ENCODE assay signal across 8 mouse cellular contexts in genomic region chr13:45576185-45576584, GRCm38 (mm10).
DNase-seq lines count a peak whose midpoint lies in the region; ATAC-seq lines count a peak whose summit lies in the region.

No protein-coding gene starts in this region.

- peak; percentile 95 for DNase-seq in 3T3-L1 (ENCODE audit: low read depth, low spot score)
- DNase-seq in adrenal gland, postnatal 25 days, result peak; percentile 47
- peak; percentile 35 for DNase-seq in ovary, postnatal 36 days (ENCODE audit: low spot score)
- DNase-seq in midbrain, embryonic 10.5 days (ENCODE audit: low spot score), result no peak

- H3K27ac ChIP-seq in heart, embryonic 12.5 days (ENCODE audit: poor library complexity, severe bottlenecking), result peak overlapping the region; percentile 76
- H3K27ac ChIP-seq in kidney, embryonic 15.5 days, result peak overlapping the region; percentile 91
- no peak overlapping the region for H3K27ac ChIP-seq in midbrain, embryonic 10.5 days (replicated peaks)
- no peak overlapping the region; the same call in 1 of the 2 replicates for H3K27ac ChIP-seq in forebrain, embryonic 16.5 days (ENCODE audit: low read length)
- H3K27ac ChIP-seq in midbrain, embryonic 16.5 days (ENCODE audit: low read length), result no peak overlapping the region

- H3K36me3 ChIP-seq in heart, embryonic 12.5 days, result no peaks in the 10 kb centered on the region
- H3K36me3 ChIP-seq in kidney, embryonic 15.5 days, result no peaks in the 10 kb centered on the region
- H3K36me3 ChIP-seq in midbrain, embryonic 10.5 days, result no peaks in the 10 kb centered on the region
- no peaks in the 10 kb centered on the region for H3K36me3 ChIP-seq in forebrain, embryonic 16.5 days (ENCODE audit: control insufficient read depth, insufficient read depth)
- H3K36me3 ChIP-seq in midbrain, embryonic 16.5 days (ENCODE audit: control insufficient read depth, insufficient read depth, low read length), result no peaks in the 10 kb centered on the region

- peaks cover 34% of the 10 kb centered on the region for H3K4me1 ChIP-seq in heart, embryonic 12.5 days (replicated peaks)
- H3K4me1 ChIP-seq in kidney, embryonic 15.5 days, result peaks cover 52% of the 10 kb centered on the region
- peaks cover 4% of the 10 kb centered on the region; the same call in 1 of the 2 replicates for H3K4me1 ChIP-seq in midbrain, embryonic 10.5 days
- peaks cover 6% of the 10 kb centered on the region; the same call in 1 of the 2 replicates for H3K4me1 ChIP-seq in forebrain, embryonic 16.5 days (replicated peaks; ENCODE audit: control insufficient read depth, insufficient read depth, low read length)
- peaks cover 9% of the 10 kb centered on the region for H3K4me1 ChIP-seq in midbrain, embryonic 16.5 days (ENCODE audit: control insufficient read depth, insufficient read depth, low read length)

- 0 out of 2 replicates have a peak overlapping the region, but pooled peaks have one; percentile 50 for H3K9ac ChIP-seq in heart, embryonic 12.5 days
- H3K9ac ChIP-seq in kidney, embryonic 15.5 days, result no peak overlapping the region
- no peak overlapping the region for H3K9ac ChIP-seq in forebrain, embryonic 16.5 days (replicated peaks; ENCODE audit: low read depth, low read length)
- H3K9ac ChIP-seq in midbrain, embryonic 16.5 days (ENCODE audit: low read depth, low read length), result no peak overlapping the region

- H3K27me3 ChIP-seq in heart, embryonic 12.5 days (replicated peaks), result no peaks in the 10 kb centered on the region
- no peaks in the 10 kb centered on the region for H3K27me3 ChIP-seq in kidney, embryonic 15.5 days
- H3K27me3 ChIP-seq in midbrain, embryonic 10.5 days (ENCODE audit: low read depth, poor library complexity, severe bottlenecking), result no peaks in the 10 kb centered on the region
- no peaks in the 10 kb centered on the region for H3K27me3 ChIP-seq in forebrain, embryonic 16.5 days (replicated peaks; ENCODE audit: control insufficient read depth, insufficient read depth, low read length)
- no peaks in the 10 kb centered on the region for H3K27me3 ChIP-seq in midbrain, embryonic 16.5 days (ENCODE audit: control insufficient read depth, insufficient read depth, low read depth, low read length)

- 0 out of 2 replicates have a peak overlapping the region, but pooled peaks have one; percentile 9 for H3K4me2 ChIP-seq in heart, embryonic 12.5 days
- H3K4me2 ChIP-seq in kidney, embryonic 15.5 days, result no peak overlapping the region
- H3K4me2 ChIP-seq in forebrain, embryonic 16.5 days (ENCODE audit: low read length), result no peak overlapping the region
- H3K4me2 ChIP-seq in midbrain, embryonic 16.5 days (ENCODE audit: low read length), result no peak overlapping the region

- no peaks in the 10 kb centered on the region for H3K9me3 ChIP-seq in heart, embryonic 12.5 days (replicated peaks)
- H3K9me3 ChIP-seq in kidney, embryonic 15.5 days (replicated peaks), result no peaks in the 10 kb centered on the region
- H3K9me3 ChIP-seq in midbrain, embryonic 10.5 days (replicated peaks), result no peaks in the 10 kb centered on the region
- no peaks in the 10 kb centered on the region for H3K9me3 ChIP-seq in forebrain, embryonic 16.5 days (ENCODE audit: control insufficient read depth, low read length)
- no peaks in the 10 kb centered on the region for H3K9me3 ChIP-seq in midbrain, embryonic 16.5 days (replicated peaks; ENCODE audit: control insufficient read depth, low read length, poor library complexity, severe bottlenecking)

- ATAC-seq in heart, embryonic 12.5 days (ENCODE audit: insufficient number of reproducible peaks, low FRiP score), result peak; percentile 79
- ATAC-seq in kidney, embryonic 15.5 days (replicated peaks; ENCODE audit: low FRiP score), result peak; percentile 46
- ATAC-seq in forebrain, embryonic 16.5 days, result no peak
- no peak for ATAC-seq in midbrain, embryonic 16.5 days

- 43% methylated on average over 4 of the region's 4 CpGs for WGBS in heart, embryonic 12.5 days
- WGBS in kidney, embryonic 15.5 days, result 56% methylated on average over 4 of the region's 4 CpGs
- WGBS in midbrain, embryonic 10.5 days, result 83% methylated on average over 4 of the region's 4 CpGs
- 91% methylated on average over 4 of the region's 4 CpGs for WGBS in forebrain, embryonic 16.5 days
- WGBS in midbrain, embryonic 16.5 days, result 79% methylated on average over 4 of the region's 4 CpGs

- no peak overlapping the region for H3K4me3 ChIP-seq in heart, embryonic 12.5 days
- H3K4me3 ChIP-seq in kidney, embryonic 15.5 days (replicated peaks), result no peak overlapping the region
- H3K4me3 ChIP-seq in midbrain, embryonic 10.5 days, result no peak overlapping the region
- no peak overlapping the region for H3K4me3 ChIP-seq in forebrain, embryonic 16.5 days (replicated peaks; ENCODE audit: low read length)
- H3K4me3 ChIP-seq in midbrain, embryonic 16.5 days (ENCODE audit: low read depth, low read length), result no peak overlapping the region

Comparison
In these comparisons a context has a peak if more than half of its experiments do, and no peak if none do; other contexts are left out.
1. ATAC-seq: peak in heart, embryonic 12.5 days (single experiment) and kidney, embryonic 15.5 days (single experiment); none in forebrain, embryonic 16.5 days (single experiment) and midbrain, embryonic 16.5 days (single experiment).
2. H3K27ac ChIP-seq: peak in heart, embryonic 12.5 days (single experiment) and kidney, embryonic 15.5 days (single experiment); none in midbrain, embryonic 10.5 days (single experiment), forebrain, embryonic 16.5 days (single experiment) and midbrain, embryonic 16.5 days (single experiment).